Mouse (Mus musculus) midbrain, embryonic 11.5 days (tissue): ENCODE measurements around the gene Olfr547. TPM values are rescaled to one million over a fixed set of nuclear protein-coding genes. Genes with fewer than 3 reads are reported as not detected.
A peak's percentile ranks its signal among the peaks of the same experiment; 100 is the strongest.

Experiments used
- ATAC-seq: fragments of 200-750 bp; cut with Nextera tagmentation; 2 replicates; pipeline ENCODE4 v1.8.0; 2017; ENCODE audit warnings: moderate TSS enrichment, moderate library complexity; ENCODE audit not compliant: low FRiP score
- DNase-seq: peaks from one replicate; pipeline ENCODE4 v3.0.0; 2015; ENCODE audit warnings: low spot score; ENCODE audit errors: missing footprints
- H3K27ac ChIP-seq: fragments of 300-500 bp; sonication (generic); 2 replicates; pipeline ENCODE4 v1.5.1; 2014; ENCODE audit warnings: low read depth, low read length
- H3K27me3 ChIP-seq: fragments of 300-500 bp; sonication (generic); 2 replicates; pipeline ENCODE4 v1.6.1; 2014; ENCODE audit warnings: mild to moderate bottlenecking, low read length, moderate library complexity, mixed read lengths; ENCODE audit not compliant: control insufficient read depth, insufficient read depth
- H3K36me3 ChIP-seq: fragments of 300-500 bp; sonication (generic); 2 replicates; pipeline ENCODE4 v1.6.1; 2014; ENCODE audit warnings: mild to moderate bottlenecking, low read length, moderate library complexity, mixed read lengths; ENCODE audit not compliant: control insufficient read depth, insufficient read depth
- H3K4me1 ChIP-seq: fragments of 300-500 bp; sonication (generic); 2 replicates; pipeline ENCODE4 v1.6.1; 2014; ENCODE audit warnings: low read length; ENCODE audit not compliant: control insufficient read depth, insufficient read depth
- H3K4me2 ChIP-seq: fragments of 300-500 bp; sonication (generic); 2 replicates; pipeline ENCODE4 v1.6.1; 2014; ENCODE audit warnings: mild to moderate bottlenecking, moderate library complexity
- H3K4me3 ChIP-seq: fragments of 300-500 bp; sonication (generic); 2 replicates; pipeline ENCODE4 v1.5.1; 2014; ENCODE audit warnings: low read depth, low read length
- H3K9ac ChIP-seq: fragments of 300-500 bp; sonication (generic); 2 replicates; pipeline ENCODE4 v1.6.1; 2014; ENCODE audit warnings: low read length
- H3K9me3 ChIP-seq: fragments of 300-500 bp; sonication (generic); 2 replicates; pipeline ENCODE4 v1.6.1; 2016; ENCODE audit warnings: low read length; ENCODE audit not compliant: control insufficient read depth
- WGBS: fragments of 180-500 bp; shearing (Covaris S2); extraction: QIAGEN DNeasy Blood & Tissue Kit; methylation state at CpG from one replicate; pipeline ENCODE4 v1.1.7; 2014; 5-methylcytosine and 5-hydroxymethylcytosine counted together
- polyA plus RNA-seq: library from polyadenylated mRNA; unstranded; fragments of >200 nt; fragmentation: Nextera tagmentation; extraction: Ambion mirVana; gene quantifications from 2 replicates; pipeline ENCODE4 v1.2.1, GENCODE M21; 2014

Olfr547 gene
- polyA plus RNA-seq, 1 experiment from 2014 or later, result not detected

GRCm38 (mm10) chr7:102508666-102509065 is 25.9 kb upstream of the Olfr547 start:
- ATAC-seq, result no peak
- H3K9me3 ChIP-seq, result no peaks in the 10 kb centered on the region
- no peak for DNase-seq
- H3K27ac ChIP-seq, result no peak overlapping the region
- no peak overlapping the region for H3K9ac ChIP-seq
- no peak overlapping the region for H3K4me3 ChIP-seq
- no peaks in the 10 kb centered on the region for H3K36me3 ChIP-seq
- H3K27me3 ChIP-seq, result peaks cover under 1% of the 10 kb centered on the region; the same call in 1 of the 2 replicates
- 91% methylated on average over 6 of the region's 6 CpGs for WGBS
- H3K4me2 ChIP-seq, result no peak overlapping the region
- no peaks in the 10 kb centered on the region for H3K4me1 ChIP-seq

DNA sequence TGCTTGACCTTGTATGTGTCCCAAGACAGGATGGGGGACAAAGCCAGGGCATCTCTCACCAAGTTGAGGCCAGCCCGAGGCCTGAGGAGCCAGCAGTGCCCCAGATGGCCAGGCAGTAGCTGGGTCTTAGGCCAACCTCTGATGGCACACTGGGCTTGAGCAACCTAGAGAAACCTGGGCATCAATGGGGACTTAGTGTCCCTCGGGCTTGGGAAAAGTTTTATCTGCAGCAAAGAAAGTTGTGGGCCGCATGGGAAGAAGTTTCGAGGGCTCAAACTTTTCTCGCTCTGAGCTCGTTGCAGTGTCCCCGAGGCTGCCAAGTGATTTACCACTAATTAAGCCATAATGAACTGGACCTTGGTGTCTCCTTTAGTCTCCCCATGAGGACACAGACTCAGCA is 24.8 kb upstream of the Olfr547 start:
- peak; percentile 77 for DNase-seq
- Histone ChIP-seq H3K27ac (no peak overlapping the region), H3K4me2 (no peak overlapping the region), H3K27me3 (peaks cover 6% of the 10 kb centered on the region; the same call in 1 of the 2 replicates), H3K4me3 (no peak overlapping the region), H3K9me3 (no peaks in the 10 kb centered on the region), H3K4me1 (no peaks in the 10 kb centered on the region), H3K36me3 (no peaks in the 10 kb centered on the region), H3K9ac (no peak overlapping the region)
- WGBS, result 75% methylated on average over 7 of the region's 7 CpGs
- ATAC-seq, result no peak

- H3K4me3 ChIP-seq, result no peak overlapping the region
- H3K9me3 ChIP-seq, result no peaks in the 10 kb centered on the region
- H3K9ac ChIP-seq, result no peak overlapping the region
- DNase-seq (no peak), ATAC-seq (no peak)
- WGBS, result 90% methylated on average over 10 of the region's 10 CpGs
- no peaks in the 10 kb centered on the region for H3K36me3 ChIP-seq
- no peak overlapping the region for H3K4me2 ChIP-seq
- H3K27ac ChIP-seq, result no peak overlapping the region
- H3K4me1 ChIP-seq, result no peaks in the 10 kb centered on the region
- peaks cover 6% of the 10 kb centered on the region; the same call in 1 of the 2 replicates for H3K27me3 ChIP-seq
Measured at GRCm38 (mm10) chr7:102511927-102512326, 22.6 kb upstream of the Olfr547 start.

GRCm38 (mm10) chr7:102512814-102513435 is 21.6 kb upstream of the Olfr547 start:
- peak; percentile 96 for ATAC-seq
- WGBS, result under 1% methylated on average over 54 of the region's 54 CpGs
- no peaks in the 10 kb centered on the region for H3K9me3 ChIP-seq
- peak overlapping the region; percentile 77 for H3K9ac ChIP-seq
- peak overlapping the region; percentile 45 for H3K4me3 ChIP-seq
- H3K4me1 ChIP-seq, result no peaks in the 10 kb centered on the region
- no peak overlapping the region for H3K27ac ChIP-seq
- H3K4me2 ChIP-seq, result peak overlapping the region; percentile 82
- H3K27me3 ChIP-seq, result peaks cover 6% of the 10 kb centered on the region; the same call in 1 of the 2 replicates
- no peaks in the 10 kb centered on the region for H3K36me3 ChIP-seq
- DNase-seq, result peak; percentile 100

- no peak for DNase-seq
- H3K27ac ChIP-seq, result no peak overlapping the region
- H3K27me3 ChIP-seq, result peaks cover 6% of the 10 kb centered on the region; the same call in 1 of the 2 replicates
- H3K4me2 ChIP-seq, result no peak overlapping the region
- no peaks in the 10 kb centered on the region for H3K4me1 ChIP-seq
- no peaks in the 10 kb centered on the region for H3K9me3 ChIP-seq
- no peak overlapping the region for H3K4me3 ChIP-seq
- no peak for ATAC-seq
- WGBS, result 77% methylated on average over 4 of the region's 4 CpGs
- H3K9ac ChIP-seq, result no peak overlapping the region
- H3K36me3 ChIP-seq, result no peaks in the 10 kb centered on the region
Measured at GRCm38 (mm10) chr7:102514144-102514543, 20.4 kb upstream of the Olfr547 start.

DNA sequence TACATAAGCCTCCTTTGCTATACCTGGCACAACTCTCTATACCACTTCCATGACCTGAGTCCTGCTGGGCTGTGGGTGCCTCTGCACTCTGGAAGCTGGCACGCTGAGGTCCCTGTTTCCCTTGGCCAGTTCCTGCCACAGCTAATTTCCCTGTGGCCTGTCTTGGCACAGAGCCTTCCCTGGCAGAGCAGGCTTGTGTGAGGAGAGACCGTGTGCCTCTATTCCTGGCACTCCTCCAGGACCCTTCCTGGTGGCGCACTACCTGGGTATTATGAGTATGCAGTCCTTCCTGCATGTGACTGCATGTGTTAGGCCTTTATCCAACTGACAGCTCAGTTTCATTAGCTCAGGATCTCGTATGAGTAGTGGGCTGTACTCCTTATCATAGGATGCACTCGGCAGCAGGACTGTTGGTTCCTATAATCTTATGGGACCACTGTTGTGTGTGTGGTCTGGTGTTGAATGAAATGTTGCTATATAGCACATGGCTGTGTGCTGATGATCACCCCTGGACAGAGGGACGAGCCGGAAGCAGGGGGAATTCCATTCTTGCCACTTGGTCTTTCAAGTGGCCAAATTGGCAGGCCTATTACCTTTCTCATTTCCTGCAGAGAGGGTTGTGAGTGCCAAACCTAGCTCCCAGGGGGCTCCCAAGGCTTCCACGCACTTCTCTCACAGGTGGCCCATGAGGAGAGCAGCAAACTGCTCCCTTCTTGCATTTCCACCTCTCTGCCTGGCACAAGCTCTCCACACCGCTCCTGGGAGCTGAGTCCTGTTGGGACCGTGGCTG is 18.1 kb upstream of the Olfr547 start:
- H3K27ac ChIP-seq, result no peak overlapping the region
- no peaks in the 10 kb centered on the region for H3K9me3 ChIP-seq
- no peak overlapping the region for H3K4me2 ChIP-seq
- peaks cover 6% of the 10 kb centered on the region; the same call in 1 of the 2 replicates for H3K27me3 ChIP-seq
- no peak overlapping the region for H3K9ac ChIP-seq
- H3K4me1 ChIP-seq, result no peaks in the 10 kb centered on the region
- H3K4me3 ChIP-seq, result no peak overlapping the region
- DNase-seq (no peak), ATAC-seq (no peak)
- 84% methylated on average over 10 of the region's 10 CpGs for WGBS
- no peaks in the 10 kb centered on the region for H3K36me3 ChIP-seq

GRCm38 (mm10) chr7:102517051-102517335 is 17.6 kb upstream of the Olfr547 start:
- Histone ChIP-seq H3K27ac (no peak overlapping the region), H3K36me3 (no peaks in the 10 kb centered on the region), H3K4me2 (no peak overlapping the region), H3K4me3 (no peak overlapping the region), H3K9me3 (no peaks in the 10 kb centered on the region), H3K27me3 (peaks cover 6% of the 10 kb centered on the region; the same call in 1 of the 2 replicates), H3K4me1 (no peaks in the 10 kb centered on the region), H3K9ac (no peak overlapping the region)
- DNase-seq, result no peak
- no peak for ATAC-seq
- WGBS, result 87% methylated on average over 2 of the region's 2 CpGs

DNA sequence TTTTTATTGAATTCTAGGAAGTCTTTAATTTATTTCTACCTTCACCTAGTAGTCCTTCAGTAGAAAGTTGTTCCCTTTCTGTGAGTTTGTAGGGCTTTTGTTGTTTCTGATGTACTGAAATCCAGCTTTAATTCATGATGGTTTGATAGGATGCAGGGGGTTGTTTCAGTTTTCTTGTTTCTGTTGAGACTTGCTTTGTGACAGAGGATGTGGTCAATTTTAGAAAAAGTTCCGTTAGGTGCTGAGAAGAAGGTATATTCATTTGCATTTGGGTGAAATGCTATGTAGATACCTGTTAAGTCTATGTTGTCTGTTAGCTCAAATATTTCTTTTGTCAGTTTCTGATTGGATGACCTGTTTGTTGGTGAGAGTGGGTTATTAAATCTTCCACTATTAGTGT is 5.5 kb upstream of the Olfr547 start:
- Histone ChIP-seq H3K9me3 (no peaks in the 10 kb centered on the region), H3K36me3 (no peaks in the 10 kb centered on the region), H3K9ac (no peak overlapping the region), H3K4me1 (no peaks in the 10 kb centered on the region), H3K4me3 (no peak overlapping the region), H3K27me3 (no peaks in the 10 kb centered on the region), H3K27ac (no peak overlapping the region), H3K4me2 (no peak overlapping the region)
- DNase-seq, result peak; percentile 10
- 76% methylated on average over 1 of the region's 1 CpGs for WGBS
- no peak for ATAC-seq

DNA sequence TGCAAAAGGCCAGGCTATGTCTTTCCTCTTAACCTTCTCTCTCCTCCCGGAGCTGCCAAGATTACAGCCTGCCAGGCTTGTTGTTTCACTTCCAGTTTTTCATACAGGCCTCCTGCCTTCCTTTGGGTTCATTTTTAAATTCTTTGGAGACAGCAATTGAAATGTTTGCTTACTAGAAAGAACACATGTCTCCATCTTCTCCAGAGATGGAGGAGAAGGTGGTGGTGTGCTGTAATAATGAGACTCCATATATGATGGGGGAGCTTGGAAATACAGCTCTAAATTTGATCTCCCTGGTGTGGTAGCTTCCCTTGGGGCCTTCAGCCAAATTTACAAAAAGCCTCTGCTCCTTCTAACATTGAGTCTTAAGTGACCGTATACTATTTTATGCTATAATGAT is 6.0 kb downstream of the Olfr547 start, which contains the start of gene Olfr548-ps1:
Gene Olfr548-ps1 (plus strand): TSS at position 301 of the 400 bp plus-strand sequence.
- no peaks in the 10 kb centered on the region for H3K27me3 ChIP-seq
- H3K9ac ChIP-seq, result no peak within 1 kb of the TSS
- no peaks in the 10 kb centered on the region for H3K36me3 ChIP-seq
- no peak for ATAC-seq
- no peak within 1 kb of the TSS for H3K4me2 ChIP-seq
- DNase-seq, result peak; percentile 71
- no peaks in the 10 kb centered on the region for H3K4me1 ChIP-seq
- no peak within 1 kb of the TSS for H3K27ac ChIP-seq
- 86% methylated on average over 2 of the region's 2 CpGs for WGBS
- H3K4me3 ChIP-seq, result no peak within 1 kb of the TSS
- no peaks in the 10 kb centered on the region for H3K9me3 ChIP-seq
